ENCODE assay signal across 8 mouse cellular contexts in the genomic region with DNA sequence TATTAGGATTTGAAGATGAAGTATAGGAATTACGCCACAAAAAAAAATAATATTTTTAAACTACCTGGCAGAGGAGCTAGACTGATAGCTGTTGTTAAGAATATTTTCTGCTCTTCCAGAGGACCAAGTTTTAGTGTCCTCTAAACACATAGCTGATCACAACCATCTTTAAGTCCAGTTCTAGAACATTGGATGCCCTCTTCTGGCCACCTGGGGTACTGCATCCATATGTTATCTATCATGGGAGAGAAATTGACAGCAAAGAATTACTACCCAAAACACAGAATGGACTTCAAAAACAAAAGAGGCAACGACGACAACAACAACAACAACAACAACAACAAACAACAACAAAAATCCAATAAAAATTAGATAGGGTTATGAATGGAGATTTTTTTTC.
DNase-seq lines count a peak whose midpoint lies in the region; ATAC-seq and TF ChIP-seq lines count a peak whose summit lies in the region.

No protein-coding gene starts in this region.

- TF ChIP-seq CTCF in forebrain, postnatal 0 days (IDR thresholded peaks at IDR 0.05; ENCODE audit: low read depth) = peak; percentile 53
- TF ChIP-seq CTCF in lung, adult 2 months (IDR thresholded peaks at IDR 0.05; ENCODE audit: insufficient read depth, low read length) = no peak

- no peaks in the 10 kb centered on the region for H3K36me3 ChIP-seq in forebrain, postnatal 0 days (ENCODE audit: insufficient read depth)
- H3K36me3 ChIP-seq in forebrain, embryonic 13.5 days (ENCODE audit: poor library complexity, severe bottlenecking) = no peaks in the 10 kb centered on the region

- 53% methylated on average over 3 of the region's 3 CpGs for WGBS in forebrain, postnatal 0 days
- 51% methylated on average over 3 of the region's 3 CpGs for WGBS in forebrain, embryonic 13.5 days
- WGBS in lung, adult 2 months = 56% methylated on average over 3 of the region's 3 CpGs

- no peaks in the 10 kb centered on the region for H3K4me1 ChIP-seq in forebrain, postnatal 0 days (ENCODE audit: insufficient read depth)
- no peaks in the 10 kb centered on the region for H3K4me1 ChIP-seq in forebrain, embryonic 13.5 days
- H3K4me1 ChIP-seq in lung, adult 2 months (ENCODE audit: control insufficient read depth, insufficient read depth, low read length) = no peaks in the 10 kb centered on the region

- H3K27me3 ChIP-seq in forebrain, postnatal 0 days (ENCODE audit: insufficient read depth, low read length) = no peaks in the 10 kb centered on the region
- H3K27me3 ChIP-seq in forebrain, embryonic 13.5 days = no peaks in the 10 kb centered on the region

- no peak overlapping the region for H3K4me2 ChIP-seq in forebrain, postnatal 0 days (ENCODE audit: low read depth)
- no peak overlapping the region for H3K4me2 ChIP-seq in forebrain, embryonic 13.5 days

- no peak for ATAC-seq in forebrain, postnatal 0 days
- ATAC-seq in forebrain, embryonic 13.5 days = no peak

- no peak for TF ChIP-seq POLR2A in lung, adult 2 months (IDR thresholded peaks at IDR 0.05; ENCODE audit: borderline replicate concordance, extremely low read depth, low read depth, low read length)

- H3K9ac ChIP-seq in forebrain, postnatal 0 days = no peak overlapping the region
- no peak overlapping the region for H3K9ac ChIP-seq in forebrain, embryonic 13.5 days

- H3K4me3 ChIP-seq in forebrain, postnatal 0 days (ENCODE audit: low read depth, low read length) = no peak overlapping the region
- no peak overlapping the region for H3K4me3 ChIP-seq in forebrain, embryonic 13.5 days
- H3K4me3 ChIP-seq in lung, adult 2 months (replicated peaks; ENCODE audit: extremely low read depth, low read depth, low read length) = no peak overlapping the region

- no peak overlapping the region for H3K27ac ChIP-seq in forebrain, postnatal 0 days (ENCODE audit: low read depth, low read length)
- no peak overlapping the region for H3K27ac ChIP-seq in forebrain, embryonic 13.5 days

- H3K9me3 ChIP-seq in forebrain, postnatal 0 days (ENCODE audit: low read length) = no peaks in the 10 kb centered on the region
- no peaks in the 10 kb centered on the region for H3K9me3 ChIP-seq in forebrain, embryonic 13.5 days (replicated peaks)

- peak; percentile 1 for DNase-seq in forebrain, postnatal 0 days
- DNase-seq in 3134 (ENCODE audit: extremely low read depth, insufficient read length, low spot score) (peak; percentile 12), ZHBTc4 (ENCODE audit: low read depth, low spot score) (peak; percentile 52)
- DNase-seq in embryo, embryonic 10.5 days (ENCODE audit: low spot score) = peak; percentile 62
- peak; percentile 63 for DNase-seq in kidney, postnatal 10 days
- DNase-seq in lung, adult 2 months = peak; percentile 32
- peak; percentile 11 for DNase-seq in telencephalon, adult 2 months (ENCODE audit: low read depth, low spot score)

Comparison
In these comparisons a context has a peak if more than half of its experiments do, and no peak if none do; other contexts are left out.
1. DNase-seq: peak in every context shown above with its lines; median percentile 63 in kidney, postnatal 10 days; 62 in embryo, embryonic 10.5 days; 52 in ZHBTc4; 32 in lung, adult 2 months; 12 in 3134; 11 in telencephalon, adult 2 months; 1 in forebrain, postnatal 0 days.